Mouse (Mus musculus): ENCODE measurements around the gene Usp20.

Usp20 gene

DNA sequence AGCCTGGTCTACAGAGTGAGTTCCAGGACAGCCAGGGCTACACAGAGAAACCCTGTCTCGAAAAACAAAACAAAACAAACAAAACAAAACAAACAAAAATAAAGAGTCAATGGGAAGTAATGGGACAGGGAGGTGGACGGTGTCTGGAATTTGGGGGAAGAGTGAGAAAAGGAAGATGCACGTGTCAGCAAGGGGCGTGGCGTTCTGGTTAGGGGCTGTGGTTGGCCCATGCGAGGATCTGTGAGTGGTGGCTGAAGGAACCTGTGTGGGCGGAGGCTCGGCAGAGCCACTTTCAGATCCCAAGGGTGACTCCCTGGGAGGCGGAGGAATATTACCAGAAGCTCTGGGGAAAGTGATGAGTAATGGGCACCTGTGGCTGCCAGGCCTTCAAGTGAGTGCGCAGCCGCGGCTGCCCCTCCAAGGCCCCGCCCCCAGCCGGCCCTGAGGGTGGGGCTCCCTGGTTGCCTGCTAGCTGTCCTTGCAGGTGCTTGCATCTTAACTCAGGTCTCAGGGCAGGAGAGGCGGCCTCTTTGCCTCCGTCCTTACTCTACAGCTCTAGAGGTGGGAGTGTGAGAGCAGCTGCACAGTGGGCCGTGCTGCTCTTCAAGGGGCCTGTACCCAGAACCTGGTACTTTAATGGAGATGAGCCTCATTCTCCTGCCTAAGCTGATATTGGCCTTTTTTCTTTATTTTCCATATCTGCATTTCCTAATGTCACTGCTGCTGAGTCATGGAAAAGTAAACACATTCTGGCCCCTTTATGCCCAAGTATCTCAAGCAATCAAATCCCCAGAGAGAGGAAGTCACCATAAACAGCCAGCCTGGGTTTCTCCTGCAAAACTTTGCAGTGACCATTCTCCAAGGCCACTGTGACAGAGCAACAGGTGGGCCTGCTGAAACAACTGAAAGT, 3.3 kb downstream of the Usp20 start:
- in situ Hi-C loops (cut with MboI; ENCODE audit: low sequenced_read_pairs) = no loop called here

DNA sequence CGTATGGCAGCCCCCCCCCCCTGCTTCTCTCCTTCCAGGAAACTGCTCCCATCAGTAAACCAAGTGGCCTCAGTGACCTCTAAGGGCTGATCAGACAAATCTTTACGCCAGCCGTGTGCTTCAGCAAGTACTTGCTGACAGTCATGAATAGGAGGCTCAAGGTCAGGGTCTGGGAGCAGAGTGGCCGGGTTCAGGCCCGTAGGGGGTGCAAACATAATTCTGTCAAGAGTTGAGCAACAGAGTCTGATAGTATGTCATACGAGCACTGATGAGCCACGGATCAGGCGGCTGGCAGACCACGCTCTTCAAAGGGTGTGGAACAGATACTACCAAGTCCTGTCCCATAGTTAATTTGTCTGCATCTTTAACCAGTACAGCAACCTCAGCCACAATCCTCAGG, 8.1 kb downstream of the Usp20 start:
- in situ Hi-C loops (cut with MboI; ENCODE audit: low sequenced_read_pairs) = no loop called here

DNA sequence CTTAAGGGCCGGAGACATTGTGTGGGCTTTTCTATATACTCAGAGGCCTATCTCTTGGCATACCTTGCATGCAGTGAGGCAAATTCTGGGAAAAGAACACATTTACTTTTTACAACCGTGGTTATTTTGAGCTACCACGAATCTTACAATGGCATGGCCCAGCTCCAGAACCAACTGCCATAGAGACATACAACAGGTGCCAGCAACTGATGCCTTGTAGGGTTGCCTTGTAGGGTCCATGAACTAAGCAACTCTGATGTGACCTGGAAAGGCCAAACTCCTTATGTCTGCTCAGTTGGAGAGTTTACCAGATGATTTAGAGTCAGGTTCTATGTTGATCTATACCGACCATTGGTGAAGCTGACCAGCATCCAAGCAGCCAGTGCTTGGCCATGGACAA, 12.8 kb downstream of the Usp20 start:
- in situ Hi-C loops (cut with MboI; ENCODE audit: low sequenced_read_pairs) = no loop called here

DNA sequence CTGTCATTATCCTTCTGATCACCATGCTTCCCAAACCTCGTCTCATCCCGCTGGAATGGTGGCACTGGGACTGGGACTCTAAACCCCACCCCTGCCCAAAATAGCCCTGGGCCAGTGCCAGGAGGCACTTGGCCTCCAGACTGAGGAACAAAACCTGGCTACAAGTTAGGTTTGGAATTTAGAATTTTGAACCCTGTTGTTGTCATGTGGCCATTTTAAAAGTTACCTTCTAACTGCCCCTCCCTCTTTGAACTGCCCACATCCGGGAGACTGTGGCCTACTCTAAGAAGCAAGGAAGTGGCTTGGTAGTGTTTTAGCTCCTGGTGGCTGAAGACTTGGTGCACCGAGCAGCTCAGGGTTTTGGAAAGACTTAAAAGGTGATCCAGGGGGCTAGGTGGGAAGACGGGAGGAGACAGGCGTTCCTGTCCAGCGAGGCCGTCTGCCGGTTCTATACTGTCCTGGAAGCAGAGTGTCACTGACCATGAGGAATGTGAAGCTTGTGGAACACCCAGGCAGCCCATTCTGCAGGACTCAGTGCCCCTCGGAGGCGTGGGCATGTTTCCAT, 13.4 kb downstream of the Usp20 start:
- in situ Hi-C loops (cut with MboI; ENCODE audit: low sequenced_read_pairs) = no loop called here

DNA sequence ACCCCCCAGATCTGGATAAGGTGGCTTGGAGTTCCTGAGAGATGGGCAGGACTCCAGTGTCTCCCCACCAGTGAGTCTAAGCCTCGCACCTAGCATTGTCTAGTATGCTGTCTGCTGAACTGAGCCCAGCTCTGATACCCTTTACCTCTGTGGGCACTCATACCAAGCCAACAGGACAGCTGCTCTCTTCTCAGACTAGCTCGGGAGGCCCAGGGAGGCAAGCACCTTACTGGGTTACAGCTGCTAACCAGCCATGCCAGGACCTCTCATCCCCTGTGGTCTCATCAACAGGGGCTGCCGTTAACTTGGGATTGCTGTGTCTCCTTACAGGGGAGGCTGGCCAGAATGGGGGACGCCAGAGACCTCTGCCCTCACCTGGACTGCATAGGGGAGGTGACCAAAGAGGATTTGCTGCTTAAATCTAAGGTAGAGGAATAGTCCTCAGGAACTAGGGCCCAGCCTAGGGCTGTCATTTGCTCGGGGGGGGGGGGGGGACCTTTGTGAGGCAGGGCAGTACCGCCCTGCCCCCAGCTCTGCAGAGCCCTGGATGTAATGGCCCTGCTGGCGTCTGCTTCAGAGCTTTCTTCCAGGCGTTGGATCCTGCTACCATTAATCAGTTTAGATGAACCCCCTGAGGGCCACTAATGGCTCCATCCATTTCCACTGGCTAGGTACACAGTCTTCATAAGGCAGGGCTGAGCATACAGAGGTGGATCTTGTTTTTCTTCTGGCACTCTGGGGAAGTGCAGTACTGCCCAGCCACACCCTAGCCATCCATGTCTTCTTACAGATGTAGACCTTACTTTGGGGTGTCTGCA, 16.6 kb downstream of the Usp20 start:
- in situ Hi-C loops (cut with MboI; ENCODE audit: low sequenced_read_pairs) = no loop called here

DNA sequence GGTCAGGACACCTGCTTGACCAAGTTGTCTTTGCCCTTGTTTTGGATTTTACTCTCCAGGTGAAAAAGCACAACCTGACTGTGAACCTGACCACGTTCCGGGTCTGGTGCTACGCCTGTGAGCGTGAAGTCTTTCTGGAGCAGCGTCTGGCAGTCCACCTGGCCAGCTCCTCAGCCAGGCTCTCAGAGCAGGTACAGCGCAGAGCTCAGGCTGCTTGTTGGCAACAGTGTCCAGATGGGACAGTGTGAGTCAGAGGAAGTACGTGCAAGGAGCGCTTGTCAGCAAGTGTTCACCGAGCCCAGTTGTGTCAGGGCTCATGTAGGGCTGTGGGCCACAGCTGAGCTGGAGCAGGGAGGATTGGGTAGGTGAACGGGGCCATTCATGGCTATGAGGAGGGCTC, 20.8 kb downstream of the Usp20 start:
- in situ Hi-C loops (cut with MboI; ENCODE audit: low sequenced_read_pairs) = no loop called here

DNA sequence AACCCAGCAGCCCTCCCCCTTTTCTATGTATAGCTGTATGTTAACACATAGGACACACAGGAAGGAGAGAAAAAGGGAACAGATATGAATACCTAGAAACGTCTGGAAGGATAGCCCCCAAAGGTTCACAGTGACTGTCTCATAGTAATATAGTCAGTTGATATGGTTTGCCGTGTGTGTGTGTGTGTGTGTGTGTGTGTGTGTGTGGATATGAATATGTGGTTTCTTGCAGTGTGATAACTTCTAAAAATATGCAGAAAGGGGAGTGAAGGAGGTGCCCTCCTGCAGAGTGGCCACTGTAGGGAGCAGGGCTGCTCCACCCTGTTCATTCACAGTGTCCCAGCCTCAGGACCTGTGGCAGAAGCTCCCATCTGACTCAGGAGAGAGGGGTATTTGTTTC, 23.4 kb downstream of the Usp20 start:
- in situ Hi-C loops (cut with MboI; ENCODE audit: low sequenced_read_pairs) = no loop called here

DNA sequence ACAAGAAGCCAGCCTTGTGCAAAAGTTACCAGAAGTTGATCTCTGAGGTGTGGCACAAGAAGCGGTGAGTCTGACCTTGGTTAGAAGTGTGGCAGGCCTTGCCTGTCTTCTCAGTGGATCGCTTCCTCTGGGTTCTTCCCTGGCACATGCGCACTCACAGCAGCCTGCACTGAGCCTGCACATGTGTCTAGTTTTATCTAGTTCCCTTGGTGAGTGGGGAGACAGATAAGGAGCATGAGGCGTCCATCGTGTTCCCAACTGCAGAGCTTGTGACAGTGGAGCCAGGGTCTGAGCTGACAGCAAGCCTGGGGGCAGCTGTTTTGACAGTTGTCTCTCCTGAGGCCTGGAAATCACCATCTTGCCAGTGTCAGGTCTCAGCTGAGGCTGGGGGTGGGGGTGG, 24.4 kb downstream of the Usp20 start:
- in situ Hi-C loops (cut with MboI; ENCODE audit: low sequenced_read_pairs) = no loop called here

DNA sequence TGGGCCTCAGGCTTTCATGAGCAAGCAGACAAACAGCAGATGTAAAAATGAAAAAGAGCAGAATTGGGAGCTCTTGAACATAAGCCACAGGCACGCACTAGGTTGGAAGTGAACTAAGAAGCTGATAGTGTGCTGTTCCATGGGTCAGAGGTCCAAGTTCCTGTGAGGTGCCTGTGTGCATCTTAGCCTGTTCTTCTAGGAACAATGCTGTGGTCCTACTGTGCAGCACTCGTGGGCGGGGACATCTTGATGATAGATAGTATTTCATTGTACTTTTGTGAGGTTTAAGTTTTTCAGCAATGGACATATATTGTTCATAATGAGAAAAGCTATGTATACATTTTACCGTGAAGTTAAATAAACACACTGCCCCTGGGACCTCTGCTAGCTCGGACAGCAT, 25.1 kb downstream of the Usp20 start:
- in situ Hi-C loops (cut with MboI; ENCODE audit: low sequenced_read_pairs) = no loop called here

DNA sequence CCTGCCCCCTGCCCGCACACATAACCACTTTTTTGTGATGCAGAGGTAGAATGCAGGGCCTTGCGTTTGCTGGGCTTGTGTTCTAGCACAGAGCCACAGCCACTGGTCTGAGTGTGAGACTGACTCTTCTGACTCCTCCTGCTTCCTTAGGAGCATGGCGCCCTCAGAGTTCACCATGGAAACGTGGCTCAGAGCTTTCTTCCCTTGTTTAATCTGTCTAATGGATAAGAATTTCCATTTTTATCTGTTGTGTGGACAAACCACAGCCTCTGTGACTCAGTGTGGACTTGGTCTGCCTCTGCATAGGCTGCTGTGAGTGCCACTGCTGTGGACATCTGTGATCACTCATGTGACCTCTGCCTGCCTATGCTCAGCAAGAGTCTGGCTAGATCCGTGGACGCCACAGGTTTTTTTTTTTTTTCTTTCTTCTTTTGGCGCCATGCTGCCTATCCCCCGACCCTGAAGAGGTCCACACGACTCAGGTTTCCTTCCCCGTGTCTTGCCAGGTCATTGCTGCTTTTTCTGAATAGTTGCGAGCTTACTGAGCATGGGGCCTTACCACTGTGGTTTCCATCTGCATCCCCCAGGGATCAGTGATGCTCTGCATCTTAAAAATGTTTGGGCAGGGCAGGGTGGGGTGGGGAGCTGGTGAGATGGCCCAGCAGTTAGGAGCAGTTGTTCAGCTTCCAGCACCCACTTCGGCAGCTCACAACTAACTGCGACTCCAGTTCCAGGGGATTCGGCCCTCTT, 31.5 kb downstream of the Usp20 start:
- in situ Hi-C loops (cut with MboI; ENCODE audit: low sequenced_read_pairs) = no loop called here

DNA sequence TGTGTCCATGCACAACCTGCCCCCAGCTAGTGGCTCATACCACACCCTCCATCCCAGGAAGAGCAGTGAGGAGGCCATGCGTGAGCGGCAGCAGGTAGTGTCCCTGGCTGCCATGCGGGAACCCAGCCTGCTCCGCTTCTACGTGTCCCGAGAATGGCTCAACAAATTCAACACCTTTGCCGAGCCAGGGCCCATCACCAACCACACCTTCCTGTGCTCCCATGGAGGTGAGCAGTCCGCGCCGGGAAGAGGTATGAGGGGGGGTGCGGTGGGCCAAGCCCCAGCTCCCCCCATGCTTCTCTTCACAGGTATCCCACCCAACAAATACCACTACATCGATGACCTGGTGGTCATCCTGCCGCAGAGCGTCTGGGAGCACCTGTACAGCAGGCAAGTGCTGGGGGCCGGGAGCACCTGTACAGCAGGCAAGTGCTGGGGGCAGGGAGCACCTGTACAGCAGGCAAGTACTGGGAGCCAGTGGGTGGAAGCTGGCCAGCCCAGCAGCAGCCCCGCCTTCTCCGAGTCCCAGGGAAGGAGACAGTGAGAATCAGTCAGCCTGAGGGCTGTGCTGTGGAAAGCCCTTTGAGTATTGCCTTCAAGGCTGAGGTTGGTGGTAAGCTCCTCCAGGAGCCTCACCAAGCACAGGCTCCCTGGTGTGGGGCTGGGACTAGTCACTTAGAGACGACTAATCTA, 35.7 kb downstream of the Usp20 start:
- in situ Hi-C loops (cut with MboI; ENCODE audit: low sequenced_read_pairs) = no loop called here

DNA sequence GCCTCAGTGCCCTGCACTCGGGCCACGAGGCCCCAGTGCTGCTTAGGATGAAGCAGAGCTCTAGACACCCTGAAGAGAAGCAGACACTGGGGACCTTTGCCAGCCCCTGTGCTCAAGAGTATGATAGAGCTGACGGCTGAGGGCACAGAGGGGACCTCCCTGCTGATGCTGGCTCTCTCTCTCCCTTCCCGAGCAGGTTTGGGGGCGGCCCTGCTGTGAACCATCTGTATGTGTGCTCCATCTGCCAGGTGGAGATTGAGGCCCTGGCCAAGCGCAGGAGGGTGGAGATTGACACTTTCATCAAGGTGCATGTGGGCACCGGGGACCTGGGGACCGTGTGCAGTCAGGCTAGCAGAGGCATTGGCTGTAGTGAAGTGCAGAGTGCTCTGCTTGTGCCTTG, 36.4 kb downstream of the Usp20 start:
- in situ Hi-C loops (cut with MboI; ENCODE audit: low sequenced_read_pairs) = no loop called here

DNA sequence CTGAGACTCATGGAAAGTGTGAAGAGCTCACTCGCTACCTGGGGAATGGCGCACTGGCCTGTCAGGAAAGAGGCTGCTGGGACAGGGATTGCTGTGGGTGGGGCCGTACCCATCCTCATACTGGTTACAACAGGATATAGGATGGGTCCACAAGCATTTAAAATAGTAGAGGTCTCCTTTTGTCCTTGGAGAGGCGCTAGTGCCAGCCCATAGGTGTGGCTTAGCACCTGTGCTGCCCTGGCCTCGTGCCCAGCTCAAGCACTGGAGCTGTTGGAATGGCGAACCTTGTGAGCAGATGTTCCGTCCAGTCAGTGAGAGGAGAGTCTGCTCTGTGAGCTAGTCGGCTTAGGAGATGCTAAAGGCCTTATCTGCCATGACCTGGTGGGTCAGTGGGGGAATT, 36.9 kb downstream of the Usp20 start:
- in situ Hi-C loops (cut with MboI; ENCODE audit: low sequenced_read_pairs) = no loop called here

DNA sequence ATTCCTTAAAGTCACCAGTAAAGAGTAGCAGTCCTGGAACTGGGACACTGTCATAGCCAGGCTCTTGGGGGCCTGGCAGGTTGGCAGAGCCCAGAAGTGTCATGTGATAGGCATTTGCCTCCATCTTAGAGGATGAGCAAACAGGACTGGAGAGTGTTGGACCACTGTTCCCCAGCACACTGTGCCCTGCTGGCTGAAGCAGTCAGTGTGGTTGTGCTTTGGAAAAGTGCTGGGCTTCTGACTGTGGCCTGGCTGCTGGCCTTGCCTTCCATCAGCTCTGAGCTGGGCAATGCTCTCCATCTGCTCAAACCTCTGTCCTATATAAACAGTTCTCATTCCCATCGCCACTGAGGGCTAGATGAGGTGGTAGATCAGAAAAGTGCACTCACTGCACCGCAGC, 38.1 kb downstream of the Usp20 start:
- in situ Hi-C loops (cut with MboI; ENCODE audit: low sequenced_read_pairs) = no loop called here

DNA sequence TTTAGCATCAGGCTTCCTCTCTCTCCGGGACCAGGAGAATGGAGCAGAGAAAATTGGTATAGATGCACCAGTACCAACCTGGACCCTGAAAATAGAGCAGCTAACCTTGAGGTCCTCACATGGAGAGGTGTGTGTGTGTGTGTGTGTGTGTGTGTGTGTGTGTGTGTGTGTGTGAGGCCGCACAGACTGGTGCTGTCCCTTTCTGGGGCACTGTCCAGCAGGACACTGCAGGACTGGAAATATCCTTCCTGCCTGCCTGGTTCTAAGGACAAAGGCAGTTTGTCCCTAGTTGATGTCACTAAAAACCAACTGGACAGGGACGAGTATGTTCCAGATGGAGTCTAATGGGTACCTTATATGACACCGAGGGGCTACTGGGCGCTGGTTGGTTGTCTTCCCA, 41.9 kb downstream of the Usp20 start:
- in situ Hi-C loops (cut with MboI; ENCODE audit: low sequenced_read_pairs) = no loop called here

DNA sequence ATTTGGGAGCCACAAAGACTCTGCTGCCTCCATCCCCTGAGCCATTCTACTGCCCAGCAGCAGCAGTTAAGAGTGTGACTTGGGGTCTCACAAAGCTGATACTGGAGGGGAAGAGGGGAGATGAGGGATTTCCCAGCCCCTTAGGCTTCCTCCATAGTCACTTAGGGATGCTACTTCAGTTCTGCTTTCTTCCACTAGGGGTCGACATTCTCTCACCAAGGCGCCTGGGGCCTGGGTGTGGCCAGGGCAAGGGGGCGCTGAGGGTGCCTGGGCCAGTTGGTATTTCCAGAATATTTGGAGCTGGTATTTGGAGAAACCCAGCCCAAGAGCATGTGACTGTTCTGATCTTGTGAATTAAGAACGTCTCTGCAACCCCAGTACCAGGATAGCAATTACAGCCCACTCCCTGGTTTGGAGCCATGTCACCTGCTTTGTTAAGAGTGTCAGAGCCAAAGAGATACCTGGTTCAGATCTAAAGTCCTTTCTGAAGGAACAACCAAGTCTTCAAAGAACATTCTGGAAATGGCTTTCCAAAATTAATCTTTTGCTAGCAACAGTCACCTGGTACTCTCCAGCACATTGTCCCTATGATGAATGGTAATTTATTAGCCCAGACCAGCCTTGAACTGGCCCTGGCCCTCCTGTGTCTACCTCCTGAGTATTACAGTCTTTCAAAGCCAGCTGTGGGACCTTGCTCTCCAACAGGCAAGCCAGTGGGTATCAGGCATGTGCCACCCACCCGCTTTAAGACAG, 42.7 kb downstream of the Usp20 start:
- in situ Hi-C loops (cut with MboI; ENCODE audit: low sequenced_read_pairs) = no loop called here

DNA sequence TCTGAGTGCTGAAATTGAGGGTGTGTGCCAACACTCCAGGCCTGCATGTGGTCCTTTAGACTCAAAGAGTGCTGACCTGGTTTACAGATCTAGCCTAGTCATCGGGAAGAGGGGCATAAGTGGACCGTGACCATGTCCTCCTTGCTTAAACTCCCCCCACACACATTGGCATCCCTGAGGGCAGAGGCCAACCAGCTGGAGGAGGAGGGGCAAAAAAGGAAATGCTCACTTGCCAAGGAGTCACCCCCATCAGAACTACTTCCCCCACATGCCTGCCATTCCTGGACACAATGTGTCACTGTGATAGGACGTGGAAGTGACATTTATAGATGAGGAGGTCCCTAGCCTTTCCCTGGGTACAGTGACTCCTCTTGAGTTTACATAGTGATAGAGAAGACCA, 43.4 kb downstream of the Usp20 start:
- in situ Hi-C loops (cut with MboI; ENCODE audit: low sequenced_read_pairs) = no loop called here

DNA sequence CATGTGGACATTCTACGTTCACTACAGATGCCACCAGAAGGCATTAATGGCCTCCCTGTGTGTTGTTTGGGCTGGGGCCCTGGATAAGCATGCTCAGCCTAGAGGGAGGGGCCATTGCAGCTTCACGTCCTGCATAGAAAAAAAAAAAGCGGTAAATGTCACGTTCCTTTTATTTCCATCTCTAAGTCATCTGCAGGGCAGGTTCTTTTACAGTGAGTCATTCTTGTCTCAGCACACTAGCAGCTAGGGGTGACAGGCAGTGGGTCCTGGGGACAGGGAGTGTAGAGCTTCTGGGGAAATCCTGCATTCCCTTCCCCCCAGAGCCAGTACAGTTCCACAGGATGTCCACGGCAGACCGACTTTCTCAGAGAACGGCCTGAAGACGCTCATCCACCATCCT, 44.6 kb downstream of the Usp20 start:
- in situ Hi-C loops (cut with MboI; ENCODE audit: low sequenced_read_pairs) = no loop called here

DNA sequence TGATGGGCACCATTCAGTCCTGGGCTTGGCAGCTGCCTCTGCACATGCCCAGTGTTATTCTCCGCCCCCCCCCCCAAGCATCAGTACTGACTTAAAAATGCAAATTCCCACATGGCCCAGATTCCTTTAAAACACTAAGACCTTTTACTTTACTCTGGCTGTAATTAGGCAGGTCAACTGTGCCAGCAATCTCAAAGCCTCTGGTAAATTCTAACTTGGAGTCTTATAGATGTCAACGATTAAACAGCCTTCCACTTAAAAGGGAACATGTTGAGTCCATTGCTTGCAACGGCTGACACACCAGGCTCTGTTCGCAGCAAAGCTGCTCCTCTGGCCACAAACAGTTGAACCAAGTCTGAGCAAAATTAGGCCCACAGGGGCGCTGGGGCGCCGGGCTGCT, 49.9 kb downstream of the Usp20 start:
- in situ Hi-C loops (cut with MboI; ENCODE audit: low sequenced_read_pairs) = loop anchor here (10.0 kb wide), 1 partner anchor 123 kb away; the partner anchor contains the start of gene Gpr107

DNA sequence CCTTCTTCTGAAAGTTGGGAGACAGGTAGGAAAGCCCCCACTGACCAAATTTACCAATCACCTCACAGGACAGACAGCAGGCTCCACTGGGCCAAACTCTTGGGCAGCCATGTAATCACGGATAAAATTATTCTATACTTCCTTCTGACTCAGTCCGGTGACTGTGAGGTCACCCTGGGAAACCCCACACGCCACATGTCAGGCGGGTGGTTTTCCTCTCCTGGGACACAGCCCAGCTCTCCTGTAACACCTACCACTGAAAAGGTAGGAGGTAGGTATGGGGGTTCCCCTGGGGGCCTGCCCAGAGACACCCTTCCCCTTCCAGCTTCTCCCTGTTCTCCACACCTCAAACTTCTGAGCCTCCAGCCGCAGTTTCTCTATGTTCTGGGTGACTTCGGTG, 54.7 kb downstream of the Usp20 start:
- in situ Hi-C loops (cut with MboI; ENCODE audit: low sequenced_read_pairs) = loop anchor here (10.0 kb wide), 1 partner anchor 118 kb away; the partner anchor contains the start of gene Gpr107
